ENCODE assay signal across 13 mouse cellular contexts in the genomic region with DNA sequence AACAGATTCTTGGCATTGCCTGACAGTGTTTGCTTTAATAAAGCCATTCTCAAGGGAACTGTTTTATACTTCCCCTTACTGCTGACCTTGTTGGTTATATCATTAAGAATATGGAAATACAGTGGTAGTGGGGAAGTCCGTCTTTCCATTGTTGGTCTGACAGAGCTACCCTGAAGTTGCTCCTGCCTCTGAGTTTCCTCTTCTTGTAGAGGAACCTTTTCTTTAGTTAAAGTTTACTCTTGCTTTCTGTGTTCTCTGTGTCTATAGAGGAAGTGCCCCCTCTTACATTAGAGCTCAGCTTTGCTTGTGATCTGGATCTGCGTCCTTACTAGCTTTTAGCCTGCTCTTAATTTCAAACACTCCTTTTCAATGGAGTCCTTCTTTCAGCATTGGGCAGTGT. TPM values are rescaled to one million over a fixed set of nuclear protein-coding genes. Genes with fewer than 3 reads are reported as not detected.
A peak's percentile ranks its signal among the peaks of the same experiment; 100 is the strongest.
DNase-seq lines count a peak whose midpoint lies in the region; ATAC-seq and TF ChIP-seq lines count a peak whose summit lies in the region.
"Had no signal": no experiment of that assay in that cellular context is flagged by ENCODE, and none has a peak within 500 bp of the region (broad histone marks: within the 10 kb centered on the region; RNA-seq: fewer than 3 reads in every experiment).

No protein-coding gene starts in this region.

- 0 out of 2 replicates have a peak overlapping the region, but pooled peaks have one; percentile 7 for H3K27ac ChIP-seq in bone marrow, adult 2 months (ENCODE audit: control insufficient read depth, insufficient read depth, low read depth, low read length, poor library complexity)
- H3K27ac ChIP-seq: embryonic facial prominence, embryonic 15.5 days; stomach, postnatal 0 days had no signal

- ATAC-seq in megakaryocyte progenitor cell, adult 5-6 weeks (replicated peaks; ENCODE audit: poor library complexity): peak; percentile 76

- peak; percentile 5 for DNase-seq in layer of hippocampus, adult 9-11 months
- no peak for DNase-seq in layer of hippocampus, adult 8-10 months (ENCODE audit: low spot score in 2 of 2)
- peak; percentile 53 to 65 for DNase-seq in B cell, adult 2 months
- no peak for DNase-seq in adrenal gland, adult 8-10 months
- DNase-seq in cerebellum, adult 9-10 months: no peak
- DNase-seq: cerebellum, postnatal 36 days; kidney, adult 8-10 months; liver; retina, postnatal 1 day had no signal

- no peak for TF ChIP-seq POLR2A in bone marrow, adult 2 months (IDR thresholded peaks at IDR 0.05; ENCODE audit: borderline replicate concordance, control insufficient read depth, low read depth, low read length)

- TF ChIP-seq CTCF in bone marrow, adult 2 months (IDR thresholded peaks at IDR 0.05; ENCODE audit: control insufficient read depth, insufficient read depth, low read length): no peak

- no peaks in the 10 kb centered on the region; the same call in 1 of the 2 replicates for H3K4me1 ChIP-seq in bone marrow, adult 2 months (ENCODE audit: control insufficient read depth, insufficient read depth, low read length)
- H3K4me1 ChIP-seq: embryonic facial prominence, embryonic 15.5 days had no signal

- 10% methylated on average over 2 of the region's 2 CpGs for WGBS in bone marrow, adult 2 months

- H3K4me3 ChIP-seq in bone marrow, adult 2 months (replicated peaks; ENCODE audit: control insufficient read depth, low read depth, low read length): no peak overlapping the region
- H3K4me3 ChIP-seq: embryonic facial prominence, embryonic 15.5 days had no signal

RNA-seq across cellular contexts. Expression of a gene that starts 42.9 kb away (rescaled TPM):
- total RNA-seq in layer of hippocampus, adult 8-10 months (2022): 10 to 100 TPM; 62.8 to 66.7 (median 65.3) TPM
- polyA plus RNA-seq in bone marrow, adult 2 months (2011; ENCODE audit: insufficient read depth, insufficient read length, low replicate concordance, missing spikeins): 9.8 and 14.8 TPM in 2 replicates
- 88.8 and 91.9 TPM in 2 replicates for total RNA-seq in megakaryocyte progenitor cell, adult 5-6 weeks (2015)
- total RNA-seq in megakaryocyte progenitor cell, adult 5-6 weeks (2017): 58.2 and 75.7 TPM in 2 replicates
- total RNA-seq in adrenal gland, adult 8-10 months (2022): 100 to 1,000 TPM in 2 of 4 experiments, 10 to 100 TPM in 2; 21.9 to 151 (median 82.6) TPM

Comparison
In these comparisons a context has a peak if more than half of its experiments do, and no peak if none do; other contexts are left out.
1. DNase-seq: peak in layer of hippocampus, adult 9-11 months (single experiment) and B cell, adult 2 months (2 of 2); none in layer of hippocampus, adult 8-10 months (0 of 2), adrenal gland, adult 8-10 months (single experiment) and cerebellum, adult 9-10 months (single experiment).